ENCODE assay signal across 10 mouse cellular contexts in genomic region chr6:119924235-119925005, GRCm38 (mm10). TPM values are rescaled to one million over a fixed set of nuclear protein-coding genes. Genes with fewer than 3 reads are reported as not detected.
DNase-seq lines count a peak whose midpoint lies in the region; ATAC-seq and TF ChIP-seq lines count a peak whose summit lies in the region.
"Had no signal": no experiment of that assay in that cellular context is flagged by ENCODE, and none has a peak within 500 bp of the region (broad histone marks: within the 10 kb centered on the region; RNA-seq: fewer than 3 reads in every experiment).

No protein-coding gene starts in this region.

- TF ChIP-seq CTCF in Patski (IDR thresholded peaks at IDR 0.05), result peak; percentile 73

- 36% methylated on average over 4 of the region's 4 CpGs for whole genome bisulfite sequencing in heart, embryonic 13.5 days

- no peaks in the 10 kb centered on the region for H3K4me1 ChIP-seq in heart, embryonic 13.5 days
- H3K4me1 ChIP-seq: embryonic facial prominence, embryonic 12.5 days; stomach, embryonic 15.5 days had no signal

- 0 out of 2 replicates have a peak overlapping the region, but pooled peaks have one; percentile 16 for H3K9ac ChIP-seq in heart, embryonic 13.5 days
- H3K9ac ChIP-seq: embryonic facial prominence, embryonic 12.5 days; stomach, embryonic 15.5 days had no signal

- H3K9me3 ChIP-seq in heart, embryonic 13.5 days, result no peaks in the 10 kb centered on the region
- H3K9me3 ChIP-seq: embryonic facial prominence, embryonic 12.5 days; stomach, embryonic 15.5 days had no signal

- no peak overlapping the region for H3K4me3 ChIP-seq in heart, embryonic 13.5 days
- H3K4me3 ChIP-seq: embryonic facial prominence, embryonic 12.5 days; stomach, embryonic 15.5 days had no signal

- in situ Hi-C loops in Patski (cut with MboI; ENCODE audit: low pct_unique_long_range_greater_than_20kb), result loop anchor here (5.0 kb wide), 1 partner anchor 437 kb away; no protein-coding TSS in a partner anchor

- intact Hi-C loops in heart, postnatal 36 days (cut with DNase I), result loop anchor here (2.0 to 5.0 kb wide), 2 partner anchors 132 to 437 kb away; no protein-coding TSS in a partner anchor

- DNase-seq in heart, postnatal 36 days, result no peak
- DNase-seq in A20 (ENCODE audit: low read depth, low spot score) (peak; percentile 38), Patski (ENCODE audit: low read depth, low spot score) (peak; percentile 12)
- DNase-seq in layer of hippocampus, adult 8-10 months (ENCODE audit: low spot score in 2 of 2), result peak; percentile 41 to 42
- DNase-seq in right cerebral cortex, postnatal 4 days, result peak; percentile 8
- DNase-seq in urinary bladder, postnatal 4 days (ENCODE audit: low spot score in 2 of 2), result no peak
- DNase-seq in T-cell, adult 2 months (ENCODE audit: low spot score), result no peak

- no peak overlapping the region for H3K4me2 ChIP-seq in heart, embryonic 13.5 days
- H3K4me2 ChIP-seq: embryonic facial prominence, embryonic 12.5 days; stomach, embryonic 15.5 days had no signal

- no peaks in the 10 kb centered on the region for H3K27me3 ChIP-seq in heart, embryonic 13.5 days (replicated peaks)
- no peaks in the 10 kb centered on the region for H3K27me3 ChIP-seq in Patski
- H3K27me3 ChIP-seq: embryonic facial prominence, embryonic 12.5 days; stomach, embryonic 15.5 days had no signal

- CTCF ChIA-PET in Patski (lab: Charles Lee), result interaction anchor here (0.9 to 1.8 kb wide), 6 partner anchors 8 to 457 kb away, joined by 3 to 11 read pairs (median 4); no protein-coding TSS in a partner anchor

- H3K36me3 ChIP-seq in heart, embryonic 13.5 days, result peaks cover 98% of the 10 kb centered on the region

- H3K27ac ChIP-seq in heart, embryonic 13.5 days (replicated peaks), result peak overlapping the region; percentile 28; the same call in 1 of the 2 replicates
- H3K27ac ChIP-seq: embryonic facial prominence, embryonic 12.5 days; stomach, embryonic 15.5 days had no signal

- no peak for ATAC-seq in heart, embryonic 13.5 days (ENCODE audit: extremely low read depth, insufficient number of reproducible peaks, low FRiP score, low TSS enrichment)
- no peak for ATAC-seq in Patski

- POLR2A ChIA-PET in Patski (lab: Charles Lee), result interaction anchor here (1.1 kb wide), 1 partner anchor 77 kb away, joined by 3 read pairs; the partner anchor contains the start of gene Erc1

RNA-seq across cellular contexts. Expression of gene Rad52, which starts 21.9 kb away (rescaled TPM):
- polyA plus RNA-seq in heart, embryonic 13.5 days (2015; fragmentation: Nextera tagmentation; extraction: Ambion mirVana), result 14.1 and 15.5 TPM in 2 replicates
- total RNA-seq in heart, postnatal 36 days (2021), result 10 to 100 TPM; 11.1 to 12.8 TPM
- 23.8 TPM for polyA plus RNA-seq in Patski (2021)
- 10 to 100 TPM; 38.5 to 50.9 (median 45.0) TPM for total RNA-seq in layer of hippocampus, adult 8-10 months (2022)

Comparison
In these comparisons a context has a peak if more than half of its experiments do, and no peak if none do; other contexts are left out.
1. DNase-seq: peak in A20 (single experiment), Patski (single experiment), layer of hippocampus, adult 8-10 months (2 of 2) and right cerebral cortex, postnatal 4 days (single experiment); none in heart, postnatal 36 days (0 of 2), urinary bladder, postnatal 4 days (0 of 2) and T-cell, adult 2 months (single experiment).